Mouse (Mus musculus) hindbrain, embryonic 10.5 days (tissue): ENCODE data around the gene Fbxo47. TPM values are rescaled to one million over a fixed set of nuclear protein-coding genes. Genes with fewer than 3 reads are reported as not detected.

ENCODE experiments used
- DNase-seq: peaks from one replicate; pipeline ENCODE4 v3.0.0-alpha.2; 2017; ENCODE audit warnings: low spot score
- H3K27ac ChIP-seq: fragments of 300-500 bp; sonication (generic); 2 replicates; pipeline ENCODE4 v1.5.1; 2016; ENCODE audit warnings: mild to moderate bottlenecking, moderate library complexity
- H3K27me3 ChIP-seq: fragments of 300-500 bp; sonication (generic); 2 replicates; pipeline ENCODE4 v1.6.1; 2016; ENCODE audit warnings: mild to moderate bottlenecking; ENCODE audit not compliant: poor library complexity, insufficient read depth, severe bottlenecking
- H3K36me3 ChIP-seq: fragments of 300-500 bp; sonication (generic); 2 replicates; pipeline ENCODE4 v1.6.1; 2016; ENCODE audit warnings: mild to moderate bottlenecking, moderate library complexity
- H3K4me1 ChIP-seq: fragments of 300-500 bp; sonication (generic); replicated peaks from 2 replicates; pipeline ENCODE4 v1.6.1; 2016; ENCODE audit warnings: mild to moderate bottlenecking
- H3K4me3 ChIP-seq: fragments of 300-500 bp; sonication (generic); 2 replicates; pipeline ENCODE4 v1.5.1; 2016; ENCODE audit warnings: mild to moderate bottlenecking, moderate library complexity
- H3K9me3 ChIP-seq: fragments of 300-500 bp; sonication (generic); 2 replicates; pipeline ENCODE4 v1.6.1; 2016; ENCODE audit warnings: mild to moderate bottlenecking, moderate library complexity
- WGBS: fragments of 180-500 bp; shearing (Covaris S2); methylation state at CpG from one replicate; pipeline ENCODE4 v1.1.7; 2016; 5-methylcytosine and 5-hydroxymethylcytosine counted together
- polyA plus RNA-seq: library from polyadenylated mRNA; unstranded; fragments of >200 nt; fragmentation: Nextera tagmentation; extraction: Ambion mirVana; gene quantifications from 2 replicates; pipeline ENCODE4 v1.2.1, GENCODE M21; 2016

The Fbxo47 gene
- polyA plus RNA-seq, 1 experiment from 2014 or later = 1.0 TPM

- H3K9me3 ChIP-seq = no peaks in the 10 kb centered on the region
- H3K4me1 ChIP-seq = peaks cover 99% of the 10 kb centered on the region
- H3K27ac ChIP-seq = peak overlapping the region; percentile 90
- 86% methylated on average over 17 of the region's 17 CpGs for WGBS
- no peak for DNase-seq
- H3K27me3 ChIP-seq = no peaks in the 10 kb centered on the region
- H3K36me3 ChIP-seq = peaks cover 38% of the 10 kb centered on the region
- H3K4me3 ChIP-seq = no peak overlapping the region
These were observed 70.0 kb downstream of the Fbxo47 start for GRCm38 (mm10) chr11:97813746-97814515.

GRCm38 (mm10) chr11:97813085-97813484, 70.9 kb downstream of the Fbxo47 start:
- H3K4me3 ChIP-seq = peak overlapping the region; percentile 27
- H3K4me1 ChIP-seq = peaks cover 99% of the 10 kb centered on the region
- no peak for DNase-seq
- H3K36me3 ChIP-seq = peaks cover 45% of the 10 kb centered on the region
- H3K27me3 ChIP-seq = no peaks in the 10 kb centered on the region
- WGBS = 60% methylated on average over 7 of the region's 7 CpGs
- peak overlapping the region; percentile 90 for H3K27ac ChIP-seq
- H3K9me3 ChIP-seq = no peaks in the 10 kb centered on the region

GRCm38 (mm10) chr11:97812491-97812921, 71.4 kb downstream of the Fbxo47 start:
- Histone ChIP-seq H3K4me1 (peaks cover 99% of the 10 kb centered on the region), H3K27ac (peak overlapping the region; percentile 90), H3K4me3 (peak overlapping the region; percentile 27), H3K36me3 (peaks cover 47% of the 10 kb centered on the region), H3K9me3 (no peaks in the 10 kb centered on the region), H3K27me3 (no peaks in the 10 kb centered on the region)
- DNase-seq = peak; percentile 68
- 23% methylated on average over 3 of the region's 3 CpGs for WGBS

GRCm38 (mm10) chr11:97811569-97812362, 72.2 kb downstream of the Fbxo47 start:
- H3K4me1 ChIP-seq = peaks cover 97% of the 10 kb centered on the region
- peak overlapping the region; percentile 27 for H3K4me3 ChIP-seq
- 29% methylated on average over 12 of the region's 13 CpGs for WGBS
- peaks cover 55% of the 10 kb centered on the region for H3K36me3 ChIP-seq
- no peaks in the 10 kb centered on the region for H3K9me3 ChIP-seq
- DNase-seq = no peak
- peak overlapping the region; percentile 90 for H3K27ac ChIP-seq
- no peaks in the 10 kb centered on the region for H3K27me3 ChIP-seq

- WGBS = 20% methylated on average over 3 of the region's 3 CpGs
- H3K27ac ChIP-seq = peak overlapping the region; percentile 50; the same call in 1 of the 2 replicates
- H3K9me3 ChIP-seq = no peaks in the 10 kb centered on the region
- H3K4me3 ChIP-seq = no peak overlapping the region
- H3K4me1 ChIP-seq = peaks cover 97% of the 10 kb centered on the region
- H3K36me3 ChIP-seq = peaks cover 53% of the 10 kb centered on the region
- no peak for DNase-seq
- no peaks in the 10 kb centered on the region for H3K27me3 ChIP-seq
These were observed 73.0 kb downstream of the Fbxo47 start for GRCm38 (mm10) chr11:97810970-97811369.

- peaks cover 47% of the 10 kb centered on the region for H3K36me3 ChIP-seq
- 79% methylated on average over 7 of the region's 7 CpGs for WGBS
- H3K27me3 ChIP-seq = no peaks in the 10 kb centered on the region
- H3K4me1 ChIP-seq = peaks cover 97% of the 10 kb centered on the region
- no peak for DNase-seq
- H3K9me3 ChIP-seq = no peaks in the 10 kb centered on the region
- H3K4me3 ChIP-seq = no peak overlapping the region
- peak overlapping the region; percentile 17; the same call in 1 of the 2 replicates for H3K27ac ChIP-seq
These were observed 73.6 kb downstream of the Fbxo47 start for GRCm38 (mm10) chr11:97810356-97810755.

GRCm38 (mm10) chr11:97809235-97810121, 74.5 kb downstream of the Fbxo47 start:
- 71% methylated on average over 7 of the region's 7 CpGs for WGBS
- Histone ChIP-seq H3K36me3 (peaks cover 39% of the 10 kb centered on the region), H3K4me3 (no peak overlapping the region), H3K4me1 (peaks cover 97% of the 10 kb centered on the region), H3K27ac (peak overlapping the region; percentile 63), H3K27me3 (no peaks in the 10 kb centered on the region), H3K9me3 (no peaks in the 10 kb centered on the region)
- no peak for DNase-seq

GRCm38 (mm10) chr11:97808621-97809234, 75.2 kb downstream of the Fbxo47 start:
- no peak for DNase-seq
- peaks cover 97% of the 10 kb centered on the region for H3K4me1 ChIP-seq
- WGBS = 41% methylated on average over 5 of the region's 5 CpGs
- H3K36me3 ChIP-seq = peaks cover 33% of the 10 kb centered on the region
- no peaks in the 10 kb centered on the region for H3K27me3 ChIP-seq
- no peak overlapping the region for H3K4me3 ChIP-seq
- no peaks in the 10 kb centered on the region for H3K9me3 ChIP-seq
- H3K27ac ChIP-seq = peak overlapping the region; percentile 63

- WGBS = 71% methylated on average over 2 of the region's 2 CpGs
- no peak for DNase-seq
- Histone ChIP-seq H3K4me3 (peak overlapping the region; percentile 14), H3K27ac (peak overlapping the region; percentile 63), H3K4me1 (peaks cover 91% of the 10 kb centered on the region), H3K36me3 (peaks cover 33% of the 10 kb centered on the region), H3K27me3 (no peaks in the 10 kb centered on the region), H3K9me3 (no peaks in the 10 kb centered on the region)
These were observed 75.9 kb downstream of the Fbxo47 start for GRCm38 (mm10) chr11:97808093-97808492.

GRCm38 (mm10) chr11:97807626-97808025, 76.3 kb downstream of the Fbxo47 start:
- H3K4me1 ChIP-seq = peaks cover 88% of the 10 kb centered on the region
- WGBS = 50% methylated on average over 6 of the region's 6 CpGs
- H3K36me3 ChIP-seq = peaks cover 33% of the 10 kb centered on the region
- H3K27ac ChIP-seq = peak overlapping the region; percentile 63
- peak overlapping the region; percentile 14; the same call in 1 of the 2 replicates for H3K4me3 ChIP-seq
- H3K9me3 ChIP-seq = no peaks in the 10 kb centered on the region
- no peak for DNase-seq
- no peaks in the 10 kb centered on the region for H3K27me3 ChIP-seq

GRCm38 (mm10) chr11:97806613-97806964, 77.4 kb downstream of the Fbxo47 start:
- no peaks in the 10 kb centered on the region for H3K27me3 ChIP-seq
- no peak for DNase-seq
- peak overlapping the region; percentile 26; the same call in 1 of the 2 replicates for H3K4me3 ChIP-seq
- H3K27ac ChIP-seq = peak overlapping the region; percentile 68
- WGBS = 58% methylated on average over 7 of the region's 7 CpGs
- peaks cover 88% of the 10 kb centered on the region for H3K4me1 ChIP-seq
- no peaks in the 10 kb centered on the region for H3K9me3 ChIP-seq
- H3K36me3 ChIP-seq = peaks cover 33% of the 10 kb centered on the region
